Mouse (Mus musculus) heart, embryonic 11.5 days (tissue): ENCODE results near the gene Ccdc93. TPM values are rescaled to one million over a fixed set of nuclear protein-coding genes. Genes with fewer than 3 reads are reported as not detected.

Experiments used
- ATAC-seq: fragments of 200-750 bp; cut with Nextera tagmentation; replicated peaks from 2 replicates; pipeline ENCODE4 v1.8.0; 2017; ENCODE audit warnings: moderate library complexity; ENCODE audit not compliant: insufficient number of reproducible peaks, low FRiP score, low TSS enrichment
- H3K27ac ChIP-seq: fragments of 300-500 bp; sonication (generic); 2 replicates; pipeline ENCODE4 v1.5.1; 2014; ENCODE audit warnings: mild to moderate bottlenecking, low read depth, low read length
- H3K27me3 ChIP-seq: fragments of 300-500 bp; sonication (generic); 2 replicates; pipeline ENCODE4 v1.6.1; 2014; ENCODE audit warnings: mild to moderate bottlenecking, low read length, mixed read lengths; ENCODE audit not compliant: control insufficient read depth, insufficient read depth
- H3K36me3 ChIP-seq: fragments of 300-500 bp; sonication (generic); 2 replicates; pipeline ENCODE4 v1.6.1; 2014; ENCODE audit warnings: mild to moderate bottlenecking, low read length, moderate library complexity, mixed read lengths; ENCODE audit not compliant: control insufficient read depth, insufficient read depth
- H3K4me1 ChIP-seq: fragments of 300-500 bp; sonication (generic); 2 replicates; pipeline ENCODE4 v1.6.1; 2014; ENCODE audit warnings: low read length; ENCODE audit not compliant: control insufficient read depth, insufficient read depth
- H3K4me2 ChIP-seq: fragments of 300-500 bp; sonication (generic); 2 replicates; pipeline ENCODE4 v1.6.1; 2014; ENCODE audit warnings: mild to moderate bottlenecking, moderate library complexity
- H3K4me3 ChIP-seq: fragments of 300-500 bp; sonication (generic); 2 replicates; pipeline ENCODE4 v1.5.1; 2014; ENCODE audit warnings: low read depth, low read length
- H3K9ac ChIP-seq: fragments of 300-500 bp; sonication (generic); 2 replicates; pipeline ENCODE4 v1.6.1; 2014; ENCODE audit warnings: mild to moderate bottlenecking, low read depth, low read length, moderate library complexity
- H3K9me3 ChIP-seq: fragments of 300-500 bp; sonication (generic); replicated peaks from 2 replicates; pipeline ENCODE4 v1.6.1; 2016; ENCODE audit warnings: low read length; ENCODE audit not compliant: control insufficient read depth
- WGBS: fragments of 180-500 bp; shearing (Covaris S2); extraction: QIAGEN DNeasy Blood & Tissue Kit; methylation state at CpG from one replicate; pipeline ENCODE4 v1.1.7; 2014; ENCODE audit not compliant: insufficient replicate concordance; 5-methylcytosine and 5-hydroxymethylcytosine counted together
- polyA plus RNA-seq: library from polyadenylated mRNA; unstranded; fragments of >200 nt; fragmentation: Nextera tagmentation; extraction: Ambion mirVana; gene quantifications from 2 replicates; pipeline ENCODE4 v1.2.1, GENCODE M21; 2014

Gene Ccdc93
- polyA plus RNA-seq, result 7.6 and 7.9 TPM in 2 replicates

DNA sequence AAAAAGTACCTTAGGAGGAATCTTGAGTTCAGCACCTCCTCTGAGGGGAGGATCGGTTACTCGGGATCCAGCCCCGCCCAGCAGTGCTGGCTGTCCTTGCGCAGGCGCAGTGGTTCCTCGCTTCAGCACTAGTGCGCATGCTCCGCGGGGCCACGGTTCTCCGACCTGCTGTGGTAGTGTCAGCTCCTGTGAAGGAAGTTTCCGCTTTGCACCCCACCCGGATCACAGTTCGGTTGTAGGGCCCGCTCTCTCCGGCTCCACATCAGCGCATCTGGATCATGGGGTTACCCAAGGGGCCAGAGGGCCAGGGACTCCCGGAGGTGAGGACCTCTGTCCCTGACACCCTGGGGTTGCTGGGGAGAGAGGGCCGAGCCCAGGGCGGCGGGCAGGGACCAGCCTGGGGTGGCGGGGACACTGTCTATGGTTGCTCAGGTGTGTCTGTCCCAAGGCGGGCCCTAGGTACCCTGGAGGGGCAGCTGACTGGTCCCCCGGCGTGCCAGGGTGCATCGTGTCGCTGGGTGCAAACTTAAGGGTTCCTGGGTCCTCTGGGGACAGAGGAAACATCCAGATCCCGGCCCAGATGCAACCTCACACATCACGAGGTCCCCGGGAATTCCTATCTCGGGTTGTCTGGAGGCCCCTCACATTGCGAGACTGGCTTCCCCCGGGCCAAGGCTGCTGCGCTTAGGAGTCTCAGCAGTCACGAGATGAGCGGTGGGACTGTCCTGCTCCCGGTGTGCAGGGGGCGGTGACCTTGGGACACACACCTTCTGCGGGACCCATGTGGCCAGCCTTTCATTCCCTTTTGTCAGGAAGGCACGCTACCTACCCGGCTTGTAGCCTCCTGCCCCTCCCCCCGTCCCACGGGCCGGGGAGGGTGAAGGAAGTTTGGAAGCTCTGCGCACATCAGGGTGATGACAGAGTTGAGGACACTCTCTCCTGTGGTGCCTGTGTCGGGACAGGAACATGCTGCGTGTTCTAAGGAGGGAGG, at the start of gene Ccdc93:
Gene Ccdc93, plus strand, starts transcription at position 112 of the 991 bp plus-strand sequence.
- H3K9me3 ChIP-seq, result no peaks in the 10 kb centered on the region
- H3K4me1 ChIP-seq, result peaks cover 3% of the 10 kb centered on the region; the same call in 1 of the 2 replicates
- under 1% methylated on average over 47 of the region's 47 CpGs for WGBS
- H3K9ac ChIP-seq, result peak within 1 kb of the TSS; percentile 86
- H3K27ac ChIP-seq, result 0 out of 2 replicates have a peak within 1 kb of the TSS, but pooled peaks have one; percentile 12
- H3K36me3 ChIP-seq, result no peaks in the 10 kb centered on the region
- H3K27me3 ChIP-seq, result no peaks in the 10 kb centered on the region
- peak within 1 kb of the TSS; percentile 82 for H3K4me3 ChIP-seq
- peak within 1 kb of the TSS; percentile 92 for H3K4me2 ChIP-seq
- ATAC-seq, result peak; percentile 88

DNA sequence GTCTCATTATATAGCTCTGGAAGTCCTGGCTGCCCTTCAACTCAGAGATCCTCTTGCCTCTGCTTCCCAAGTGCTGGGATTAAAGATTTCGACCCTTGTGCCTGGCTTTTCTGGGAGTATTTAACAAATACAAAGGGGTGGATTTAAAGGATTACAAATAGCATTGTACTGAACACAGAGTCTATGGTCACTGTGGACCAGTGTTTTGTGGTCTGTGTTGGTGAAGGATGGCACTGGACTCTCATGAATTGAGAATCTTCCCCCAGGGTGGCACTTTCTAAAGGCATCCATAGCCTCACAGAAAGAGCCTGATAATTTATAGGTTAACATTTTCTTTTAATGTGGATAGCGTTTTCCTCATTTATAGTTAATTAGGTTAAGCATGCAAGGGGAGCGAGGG, 49.3 kb upstream of the Ccdc93 start:
- Histone ChIP-seq H3K27ac (no peak overlapping the region), H3K36me3 (no peaks in the 10 kb centered on the region), H3K9me3 (no peaks in the 10 kb centered on the region), H3K4me1 (no peaks in the 10 kb centered on the region), H3K9ac (no peak overlapping the region), H3K27me3 (no peaks in the 10 kb centered on the region), H3K4me3 (no peak overlapping the region), H3K4me2 (no peak overlapping the region)
- 83% methylated on average over 3 of the region's 3 CpGs for WGBS
- ATAC-seq, result no peak

DNA sequence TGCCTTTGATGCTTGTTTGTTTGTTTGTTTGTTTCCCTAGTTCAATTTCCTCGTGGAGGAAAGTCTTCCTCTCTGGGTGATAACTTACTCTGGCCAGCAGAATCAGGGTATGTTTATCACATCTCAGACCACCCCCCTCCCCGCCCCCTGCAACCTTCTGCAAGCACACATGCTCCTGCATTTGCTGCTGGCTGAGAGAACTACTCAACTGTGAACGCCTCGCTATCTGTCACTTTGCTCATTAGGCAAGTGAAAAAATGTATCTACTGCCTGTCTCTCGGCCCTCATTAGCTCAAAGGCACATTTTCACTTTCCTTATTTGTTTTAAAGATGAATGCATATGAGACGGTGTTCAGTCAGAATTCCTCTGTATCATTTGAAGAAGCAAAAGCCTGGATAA, 42.5 kb upstream of the Ccdc93 start:
- no peaks in the 10 kb centered on the region for H3K36me3 ChIP-seq
- no peak for ATAC-seq
- 43% methylated on average over 6 of the region's 6 CpGs for whole genome bisulfite sequencing
- H3K27me3 ChIP-seq, result no peaks in the 10 kb centered on the region
- H3K27ac ChIP-seq, result no peak overlapping the region
- H3K4me1 ChIP-seq, result no peaks in the 10 kb centered on the region
- H3K4me2 ChIP-seq, result no peak overlapping the region
- no peak overlapping the region for H3K4me3 ChIP-seq
- no peak overlapping the region for H3K9ac ChIP-seq
- H3K9me3 ChIP-seq, result no peaks in the 10 kb centered on the region

DNA sequence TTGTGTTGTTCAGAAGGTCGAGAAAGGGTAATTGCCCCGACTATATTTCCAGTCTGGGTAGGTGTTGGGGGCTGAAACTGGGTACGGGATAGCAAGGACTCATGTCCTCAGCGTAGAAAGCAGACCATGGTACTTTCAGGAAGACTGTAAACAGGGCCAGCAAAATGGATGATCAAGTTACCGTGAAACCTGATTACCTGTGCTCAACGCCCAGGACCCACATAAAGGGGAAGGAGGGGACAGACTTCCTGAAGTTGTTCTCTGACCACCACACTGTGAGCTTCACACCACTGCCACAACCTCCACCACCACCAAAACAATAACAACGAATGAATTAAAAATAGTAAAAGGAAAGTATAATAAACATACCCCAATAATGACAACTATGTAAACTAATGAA, 42.1 kb upstream of the Ccdc93 start:
- WGBS, result 62% methylated on average over 7 of the region's 7 CpGs
- Histone ChIP-seq H3K27me3 (no peaks in the 10 kb centered on the region), H3K4me1 (no peaks in the 10 kb centered on the region), H3K4me3 (no peak overlapping the region), H3K36me3 (no peaks in the 10 kb centered on the region), H3K9ac (no peak overlapping the region), H3K9me3 (no peaks in the 10 kb centered on the region), H3K27ac (no peak overlapping the region), H3K4me2 (no peak overlapping the region)
- ATAC-seq, result no peak

- Histone ChIP-seq H3K4me3 (no peak overlapping the region), H3K4me1 (no peaks in the 10 kb centered on the region), H3K9ac (no peak overlapping the region), H3K36me3 (no peaks in the 10 kb centered on the region), H3K27me3 (no peaks in the 10 kb centered on the region), H3K4me2 (no peak overlapping the region), H3K9me3 (no peaks in the 10 kb centered on the region), H3K27ac (no peak overlapping the region)
- no peak for ATAC-seq
- WGBS, result 79% methylated on average over 12 of the region's 12 CpGs
Measured at GRCm38 (mm10) chr1:121389574-121389973, 41.3 kb upstream of the Ccdc93 start.

GRCm38 (mm10) chr1:121390003-121390402, 40.8 kb upstream of the Ccdc93 start:
- Histone ChIP-seq H3K27ac (no peak overlapping the region), H3K4me2 (no peak overlapping the region), H3K27me3 (no peaks in the 10 kb centered on the region), H3K4me3 (no peak overlapping the region), H3K36me3 (no peaks in the 10 kb centered on the region), H3K9me3 (no peaks in the 10 kb centered on the region), H3K4me1 (no peaks in the 10 kb centered on the region), H3K9ac (no peak overlapping the region)
- ATAC-seq, result no peak
- WGBS, result 89% methylated on average over 5 of the region's 5 CpGs

DNA sequence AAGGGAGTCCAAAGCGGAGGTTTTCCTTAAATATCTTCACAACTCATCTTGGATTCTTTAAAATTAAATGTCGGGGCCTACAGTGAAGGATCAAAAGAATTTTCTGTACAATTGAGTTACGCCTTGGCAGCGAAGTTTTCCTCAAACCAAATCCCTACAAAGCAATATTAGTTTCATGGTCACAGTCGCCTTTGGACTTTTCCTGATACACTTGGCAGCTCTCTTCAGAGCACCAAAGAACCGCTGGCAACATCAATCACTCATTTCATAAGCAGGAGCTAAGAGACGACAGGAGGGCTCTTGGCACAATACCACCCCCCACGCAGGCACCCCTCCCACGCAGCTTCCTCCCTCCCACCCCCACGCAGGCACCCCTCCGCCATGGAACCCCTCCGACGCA, 40.4 kb upstream of the Ccdc93 start:
- no peak overlapping the region for H3K4me3 ChIP-seq
- no peak for ATAC-seq
- no peak overlapping the region for H3K4me2 ChIP-seq
- no peak overlapping the region for H3K27ac ChIP-seq
- no peaks in the 10 kb centered on the region for H3K9me3 ChIP-seq
- H3K36me3 ChIP-seq, result no peaks in the 10 kb centered on the region
- 72% methylated on average over 13 of the region's 13 CpGs for WGBS
- H3K9ac ChIP-seq, result no peak overlapping the region
- no peaks in the 10 kb centered on the region for H3K4me1 ChIP-seq
- H3K27me3 ChIP-seq, result no peaks in the 10 kb centered on the region

DNA sequence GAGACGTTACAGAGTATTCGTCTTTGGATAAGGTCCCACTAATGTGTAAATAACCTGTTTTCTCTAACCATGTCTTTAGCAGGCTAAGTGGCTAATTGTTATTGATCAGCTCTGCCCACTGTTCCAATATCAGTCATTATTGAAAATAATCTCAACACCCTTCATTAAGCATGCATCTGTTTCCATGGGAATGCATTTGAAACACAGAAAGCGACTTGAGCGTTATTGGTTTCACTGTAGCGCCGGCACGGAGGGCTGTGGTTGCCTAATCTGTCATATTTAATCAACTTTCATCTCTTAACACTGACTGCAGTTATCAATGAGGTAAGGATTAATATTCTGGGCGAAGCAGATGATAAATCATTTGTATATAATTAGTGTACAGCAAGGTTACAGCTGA, 40.0 kb upstream of the Ccdc93 start:
- no peak overlapping the region for H3K9ac ChIP-seq
- no peak overlapping the region for H3K27ac ChIP-seq
- no peaks in the 10 kb centered on the region for H3K27me3 ChIP-seq
- no peaks in the 10 kb centered on the region for H3K9me3 ChIP-seq
- no peak for ATAC-seq
- 85% methylated on average over 8 of the region's 8 CpGs for WGBS
- no peaks in the 10 kb centered on the region for H3K4me1 ChIP-seq
- no peaks in the 10 kb centered on the region for H3K36me3 ChIP-seq
- no peak overlapping the region for H3K4me3 ChIP-seq
- no peak overlapping the region for H3K4me2 ChIP-seq
